Mouse (Mus musculus): ENCODE measurements around the gene Hbq1a. TPM values are rescaled to one million over a fixed set of nuclear protein-coding genes. Genes with fewer than 3 reads are reported as not detected.

Hbq1a gene
- polyA plus RNA-seq, 1 experiment from 2014 or later = 1.3 TPM

DNA sequence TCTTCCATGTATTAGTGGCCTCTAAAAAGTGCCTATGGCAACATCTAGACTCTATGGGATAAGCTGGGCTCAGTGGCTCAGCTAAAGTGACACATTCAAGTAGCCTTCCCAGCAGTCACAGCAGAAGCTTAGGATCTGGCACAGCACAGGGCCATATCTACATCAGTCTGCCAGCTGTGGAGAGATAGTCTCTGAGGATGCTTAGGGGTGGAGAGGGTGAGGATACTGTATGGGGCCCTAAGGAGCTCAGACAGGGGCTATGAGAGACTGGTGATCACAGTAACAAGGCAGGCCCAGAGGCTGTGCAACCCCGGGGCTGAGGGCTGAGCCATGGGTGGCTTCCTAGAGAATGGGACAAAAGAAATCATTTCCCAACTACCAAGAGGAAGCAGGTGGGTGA is 7.1 kb downstream of the Hbq1a start:
- Histone ChIP-seq H3K27ac (no peak overlapping the region), H3K4me1 (replicated peaks) (no peaks in the 10 kb centered on the region), H3K9ac (no peak overlapping the region), H3K36me3 (no peaks in the 10 kb centered on the region), H3K27me3 (no peaks in the 10 kb centered on the region), H3K4me2 (no peak overlapping the region), H3K9me3 (no peaks in the 10 kb centered on the region), H3K4me3 (no peak overlapping the region)
- no peak for ATAC-seq (ENCODE audit: low FRiP score)
- WGBS = 73% methylated on average over 1 of the region's 1 CpGs

GRCm38 (mm10) chr11:32309446-32309845 is 9.6 kb downstream of the Hbq1a start:
- ATAC-seq (ENCODE audit: low FRiP score) = no peak
- H3K4me3 ChIP-seq = no peak overlapping the region

GRCm38 (mm10) chr11:32309928-32310327 is 10.1 kb downstream of the Hbq1a start:
- Histone ChIP-seq H3K9me3 (no peaks in the 10 kb centered on the region), H3K4me1 (replicated peaks) (no peaks in the 10 kb centered on the region), H3K27me3 (no peaks in the 10 kb centered on the region), H3K27ac (no peak overlapping the region), H3K9ac (no peak overlapping the region), H3K36me3 (no peaks in the 10 kb centered on the region), H3K4me3 (no peak overlapping the region), H3K4me2 (no peak overlapping the region)
- WGBS = 79% methylated on average over 3 of the region's 3 CpGs
- no peak for ATAC-seq (ENCODE audit: low FRiP score)

More at GRCm38 (mm10) chr11:32309446-32309845, 9.6 kb downstream of the Hbq1a start:
- H3K4me1 ChIP-seq (replicated peaks) = no peaks in the 10 kb centered on the region
- 42% methylated on average over 4 of the region's 4 CpGs for WGBS
- no peak overlapping the region for H3K9ac ChIP-seq
- H3K9me3 ChIP-seq = no peaks in the 10 kb centered on the region
- H3K27ac ChIP-seq = no peak overlapping the region
- no peaks in the 10 kb centered on the region for H3K27me3 ChIP-seq
- H3K36me3 ChIP-seq = no peaks in the 10 kb centered on the region
- H3K4me2 ChIP-seq = no peak overlapping the region

DNA sequence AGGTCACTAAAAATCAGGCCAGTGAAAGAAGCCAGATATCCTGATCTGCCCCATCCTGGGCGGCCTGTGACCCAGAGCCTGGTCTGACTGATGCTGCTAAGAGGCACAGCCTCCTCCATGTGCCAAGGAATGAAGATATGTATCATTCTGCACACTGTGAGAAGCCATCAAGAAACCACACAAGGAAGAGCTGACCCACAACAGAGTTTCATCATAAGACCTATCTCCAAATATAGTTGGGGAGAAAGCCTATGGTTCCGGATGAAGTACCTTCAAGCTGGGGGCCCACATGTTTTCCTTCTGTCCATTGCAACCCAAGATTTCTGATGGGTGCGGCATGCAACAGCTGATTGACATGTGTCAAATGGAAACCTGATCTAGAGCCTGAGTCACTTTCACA is 16.1 kb downstream of the Hbq1a start:
- Histone ChIP-seq H3K9me3 (no peaks in the 10 kb centered on the region), H3K27ac (no peak overlapping the region), H3K4me3 (no peak overlapping the region), H3K9ac (no peak overlapping the region), H3K36me3 (no peaks in the 10 kb centered on the region), H3K27me3 (no peaks in the 10 kb centered on the region), H3K4me2 (no peak overlapping the region), H3K4me1 (replicated peaks) (no peaks in the 10 kb centered on the region)
- 92% methylated on average over 3 of the region's 3 CpGs for whole genome bisulfite sequencing
- ATAC-seq (ENCODE audit: low FRiP score) = no peak

DNA sequence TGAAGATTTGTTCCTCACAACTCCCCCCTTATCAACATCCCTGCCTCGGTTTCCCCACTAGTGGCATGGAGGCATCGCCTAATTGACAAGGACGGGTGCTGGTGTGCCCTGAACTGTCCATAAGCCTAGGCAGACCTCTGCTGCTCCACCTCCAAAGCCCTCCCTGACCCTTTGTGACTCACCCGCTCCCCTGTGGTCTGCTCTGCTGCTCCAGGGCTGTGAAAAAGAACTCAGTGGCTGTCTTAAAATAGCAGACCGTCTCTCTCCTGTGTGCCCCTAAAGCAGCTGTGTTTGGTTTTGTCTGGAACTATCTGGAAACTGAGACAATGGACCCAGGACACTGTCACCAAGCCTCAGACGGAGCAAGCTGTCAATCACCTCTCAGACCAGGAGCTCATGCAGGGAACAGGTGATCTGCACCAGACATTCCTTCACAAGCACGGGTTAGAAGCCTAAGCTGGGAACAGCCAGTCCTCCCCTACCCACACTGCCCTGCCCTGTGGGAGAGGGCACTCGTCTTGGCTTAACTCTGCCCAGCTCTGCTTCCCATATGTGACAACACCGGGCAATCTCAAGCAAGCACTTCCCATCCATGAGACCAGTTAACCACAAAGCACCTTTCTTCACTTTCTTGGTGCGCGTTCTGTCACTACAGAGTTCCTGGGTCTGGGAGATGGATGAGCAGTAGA is 20.8 kb downstream of the Hbq1a start:
- Histone ChIP-seq H3K9me3 (no peaks in the 10 kb centered on the region), H3K9ac (no peak overlapping the region), H3K4me2 (no peak overlapping the region), H3K27me3 (no peaks in the 10 kb centered on the region), H3K4me1 (replicated peaks) (peaks cover 3% of the 10 kb centered on the region; the same call in 1 of the 2 replicates), H3K36me3 (no peaks in the 10 kb centered on the region), H3K4me3 (no peak overlapping the region), H3K27ac (no peak overlapping the region)
- ATAC-seq (ENCODE audit: low FRiP score) = no peak
- 67% methylated on average over 11 of the region's 11 CpGs for WGBS

GRCm38 (mm10) chr11:32321196-32321565 is 21.3 kb downstream of the Hbq1a start:
- H3K9ac ChIP-seq = no peak overlapping the region
- no peak overlapping the region for H3K27ac ChIP-seq
- no peaks in the 10 kb centered on the region for H3K9me3 ChIP-seq
- H3K4me1 ChIP-seq (replicated peaks) = peaks cover 3% of the 10 kb centered on the region; the same call in 1 of the 2 replicates
- no peak overlapping the region for H3K4me2 ChIP-seq
- H3K36me3 ChIP-seq = no peaks in the 10 kb centered on the region
- H3K27me3 ChIP-seq = no peaks in the 10 kb centered on the region
- ATAC-seq (ENCODE audit: low FRiP score) = no peak
- no peak overlapping the region for H3K4me3 ChIP-seq
- WGBS = 39% methylated on average over 8 of the region's 8 CpGs

- H3K9me3 ChIP-seq = no peaks in the 10 kb centered on the region
- ATAC-seq (ENCODE audit: low FRiP score) = peak; percentile 82; the same call in 1 of the 2 replicates
- H3K4me1 ChIP-seq (replicated peaks) = peaks cover 3% of the 10 kb centered on the region; the same call in 1 of the 2 replicates
- H3K9ac ChIP-seq = no peak overlapping the region
- H3K4me2 ChIP-seq = no peak overlapping the region
- H3K27ac ChIP-seq = no peak overlapping the region
- WGBS = 12% methylated on average over 15 of the region's 15 CpGs
- no peak overlapping the region for H3K4me3 ChIP-seq
- no peaks in the 10 kb centered on the region for H3K36me3 ChIP-seq
- H3K27me3 ChIP-seq = 0 out of 2 replicates have a peak, but pooled peaks cover 6% of the 10 kb centered on the region
These were observed 24.7 kb downstream of the Hbq1a start for GRCm38 (mm10) chr11:32324609-32325008.

DNA sequence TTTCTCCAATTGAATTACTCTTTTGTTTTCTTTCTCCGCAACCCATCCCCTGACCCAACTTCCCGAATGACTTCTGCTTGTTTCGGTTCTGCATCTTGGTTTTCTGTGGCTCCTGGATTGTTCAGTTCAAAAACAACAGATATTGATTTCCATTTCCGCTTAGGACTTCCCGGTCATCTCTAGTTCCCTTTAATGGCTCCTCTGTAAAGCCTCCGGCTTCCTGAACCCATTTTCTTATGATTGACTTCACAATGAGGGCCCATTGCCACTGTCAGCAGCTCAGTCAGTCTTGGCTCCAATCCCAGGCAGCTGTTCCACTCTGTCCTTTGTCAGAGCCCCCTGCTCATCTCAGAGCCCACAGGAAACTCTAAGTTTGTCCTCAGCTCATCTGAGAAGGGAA is 31.2 kb downstream of the Hbq1a start:
- H3K4me2 ChIP-seq = 0 out of 2 replicates have a peak overlapping the region, but pooled peaks have one; percentile 3
- H3K27ac ChIP-seq = peak overlapping the region; percentile 30; the same call in 1 of the 2 replicates
- no peaks in the 10 kb centered on the region for H3K9me3 ChIP-seq
- 37% methylated on average over 6 of the region's 6 CpGs for WGBS
- peaks cover 12% of the 10 kb centered on the region for H3K4me1 ChIP-seq (replicated peaks)
- H3K27me3 ChIP-seq = 0 out of 2 replicates have a peak, but pooled peaks cover 6% of the 10 kb centered on the region
- ATAC-seq (ENCODE audit: low FRiP score) = peak; percentile 32; the same call in 1 of the 2 replicates
- no peak overlapping the region for H3K4me3 ChIP-seq
- no peaks in the 10 kb centered on the region for H3K36me3 ChIP-seq
- no peak overlapping the region for H3K9ac ChIP-seq

DNA sequence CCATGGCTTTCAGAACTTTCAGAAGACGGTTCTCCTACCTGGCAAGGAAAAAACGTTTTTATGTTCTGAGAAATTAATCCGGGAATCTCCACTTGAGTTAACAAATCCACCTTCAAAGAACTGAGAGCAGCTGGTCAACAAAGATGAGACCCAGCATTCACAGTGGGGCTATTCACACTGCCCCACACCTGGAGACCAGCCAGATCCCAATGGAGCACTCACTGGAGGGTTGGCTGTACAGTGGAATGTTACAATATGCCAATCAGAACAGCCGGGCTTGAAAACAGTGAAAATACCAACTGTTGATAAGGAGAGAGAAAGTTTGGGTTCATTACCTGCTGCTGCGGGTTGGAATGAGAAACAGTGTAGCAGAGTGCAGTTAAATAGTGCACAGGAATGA is 32.0 kb downstream of the Hbq1a start:
- peaks cover 12% of the 10 kb centered on the region for H3K4me1 ChIP-seq (replicated peaks)
- H3K27ac ChIP-seq = no peak overlapping the region
- H3K4me2 ChIP-seq = no peak overlapping the region
- H3K27me3 ChIP-seq = 0 out of 2 replicates have a peak, but pooled peaks cover 6% of the 10 kb centered on the region
- H3K9ac ChIP-seq = no peak overlapping the region
- no peak for ATAC-seq (ENCODE audit: low FRiP score)
- no peaks in the 10 kb centered on the region for H3K9me3 ChIP-seq
- 72% methylated on average over 5 of the region's 5 CpGs for WGBS
- H3K36me3 ChIP-seq = no peaks in the 10 kb centered on the region
- H3K4me3 ChIP-seq = no peak overlapping the region

GRCm38 (mm10) chr11:32333235-32333634 is 33.4 kb downstream of the Hbq1a start:
- WGBS = 66% methylated on average over 2 of the region's 2 CpGs
- Histone ChIP-seq H3K4me1 (replicated peaks) (peaks cover 12% of the 10 kb centered on the region), H3K9me3 (no peaks in the 10 kb centered on the region), H3K27me3 (0 out of 2 replicates have a peak, but pooled peaks cover 3% of the 10 kb centered on the region), H3K4me2 (no peak overlapping the region), H3K27ac (no peak overlapping the region), H3K4me3 (no peak overlapping the region), H3K9ac (no peak overlapping the region), H3K36me3 (no peaks in the 10 kb centered on the region)
- no peak for ATAC-seq (ENCODE audit: low FRiP score)

GRCm38 (mm10) chr11:32336435-32336907 is 36.6 kb downstream of the Hbq1a start:
- H3K9ac ChIP-seq = no peak overlapping the region
- H3K4me1 ChIP-seq (replicated peaks) = no peaks in the 10 kb centered on the region
- no peak overlapping the region for H3K4me3 ChIP-seq
- 0 out of 2 replicates have a peak, but pooled peaks cover 3% of the 10 kb centered on the region for H3K27me3 ChIP-seq
- H3K4me2 ChIP-seq = no peak overlapping the region
- no peak for ATAC-seq (ENCODE audit: low FRiP score)
- no peaks in the 10 kb centered on the region for H3K9me3 ChIP-seq
- H3K27ac ChIP-seq = no peak overlapping the region
- WGBS = 91% methylated on average over 6 of the region's 6 CpGs
- H3K36me3 ChIP-seq = no peaks in the 10 kb centered on the region

DNA sequence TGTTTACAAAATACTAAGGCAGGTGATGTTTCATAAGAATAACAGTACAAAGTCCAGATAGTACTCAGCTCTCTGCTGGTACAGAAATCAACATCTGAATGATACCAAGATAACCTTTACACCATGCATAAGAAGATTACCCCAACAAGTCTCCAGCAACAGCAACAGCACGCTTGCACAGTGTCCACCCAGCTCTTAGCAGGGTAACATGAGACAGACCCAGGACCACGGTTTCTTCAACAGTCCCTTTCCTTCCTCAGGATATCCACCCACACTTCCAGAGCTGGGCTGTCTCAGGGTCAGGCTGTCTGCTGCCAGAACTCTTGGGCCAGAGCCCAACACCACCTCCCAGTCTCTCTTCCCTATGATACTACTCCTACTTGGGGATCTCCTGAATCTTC is 39.3 kb downstream of the Hbq1a start:
- no peak for ATAC-seq (ENCODE audit: low FRiP score)
- Histone ChIP-seq H3K27me3 (0 out of 2 replicates have a peak, but pooled peaks cover 3% of the 10 kb centered on the region), H3K4me2 (no peak overlapping the region), H3K36me3 (no peaks in the 10 kb centered on the region), H3K9me3 (no peaks in the 10 kb centered on the region), H3K4me3 (no peak overlapping the region), H3K4me1 (replicated peaks) (no peaks in the 10 kb centered on the region), H3K9ac (no peak overlapping the region), H3K27ac (no peak overlapping the region)
- 61% methylated on average over 2 of the region's 2 CpGs for WGBS

Data from hindbrain, embryonic 13.5 days (tissue).